Mouse (Mus musculus): ENCODE results near the gene Plekhj1. TPM values are rescaled to one million over a fixed set of nuclear protein-coding genes. Genes with fewer than 3 reads are reported as not detected.

Plekhj1 gene
- polyA plus RNA-seq, 1 experiment from 2014 or later: 184 TPM

- Histone ChIP-seq H3K4me3 (no peak overlapping the region), H3K9me3 (replicated peaks) (no peaks in the 10 kb centered on the region), H3K4me1 (0 out of 2 replicates have a peak, but pooled peaks cover 5% of the 10 kb centered on the region), H3K36me3 (peaks cover 100% of the 10 kb centered on the region), H3K27me3 (ENCODE audit: low read depth, poor library complexity, severe bottlenecking) (no peaks in the 10 kb centered on the region), H3K27ac (replicated peaks) (no peak overlapping the region)
- 97% methylated on average over 5 of the region's 5 CpGs for WGBS
- no peak for DNase-seq (ENCODE audit: low spot score)
Measured at GRCm38 (mm10) chr10:80777123-80777522, 21.3 kb downstream of the Plekhj1 start.

GRCm38 (mm10) chr10:80776358-80776869 is 22.0 kb downstream of the Plekhj1 start:
- peaks cover 100% of the 10 kb centered on the region for H3K36me3 ChIP-seq
- 0 out of 2 replicates have a peak, but pooled peaks cover 5% of the 10 kb centered on the region for H3K4me1 ChIP-seq
- DNase-seq (ENCODE audit: low spot score): no peak
- no peak overlapping the region for H3K27ac ChIP-seq (replicated peaks)
- H3K4me3 ChIP-seq: no peak overlapping the region
- no peaks in the 10 kb centered on the region for H3K9me3 ChIP-seq (replicated peaks)
- WGBS: 88% methylated on average over 6 of the region's 6 CpGs
- no peaks in the 10 kb centered on the region for H3K27me3 ChIP-seq (ENCODE audit: low read depth, poor library complexity, severe bottlenecking)

GRCm38 (mm10) chr10:80775731-80776130 is 22.7 kb downstream of the Plekhj1 start:
- Histone ChIP-seq H3K4me1 (0 out of 2 replicates have a peak, but pooled peaks cover 5% of the 10 kb centered on the region), H3K36me3 (peaks cover 100% of the 10 kb centered on the region), H3K27me3 (ENCODE audit: low read depth, poor library complexity, severe bottlenecking) (no peaks in the 10 kb centered on the region), H3K9me3 (replicated peaks) (no peaks in the 10 kb centered on the region), H3K4me3 (no peak overlapping the region), H3K27ac (replicated peaks) (no peak overlapping the region)
- no peak for DNase-seq (ENCODE audit: low spot score)
- 93% methylated on average over 4 of the region's 4 CpGs for WGBS

- Histone ChIP-seq H3K9me3 (replicated peaks) (no peaks in the 10 kb centered on the region), H3K4me3 (no peak overlapping the region), H3K27me3 (ENCODE audit: low read depth, poor library complexity, severe bottlenecking) (no peaks in the 10 kb centered on the region), H3K27ac (replicated peaks) (no peak overlapping the region), H3K4me1 (0 out of 2 replicates have a peak, but pooled peaks cover 5% of the 10 kb centered on the region), H3K36me3 (peaks cover 100% of the 10 kb centered on the region)
- 93% methylated on average over 4 of the region's 4 CpGs for WGBS
- no peak for DNase-seq (ENCODE audit: low spot score)
Measured at GRCm38 (mm10) chr10:80774981-80775380, 23.4 kb downstream of the Plekhj1 start.

GRCm38 (mm10) chr10:80774549-80774948 is 23.9 kb downstream of the Plekhj1 start:
- Histone ChIP-seq H3K27me3 (ENCODE audit: low read depth, poor library complexity, severe bottlenecking) (no peaks in the 10 kb centered on the region), H3K9me3 (replicated peaks) (no peaks in the 10 kb centered on the region), H3K4me1 (0 out of 2 replicates have a peak, but pooled peaks cover 5% of the 10 kb centered on the region), H3K4me3 (no peak overlapping the region), H3K36me3 (peaks cover 100% of the 10 kb centered on the region), H3K27ac (replicated peaks) (no peak overlapping the region; the same call in 1 of the 2 replicates)
- DNase-seq (ENCODE audit: low spot score): peak; percentile 68
- WGBS: 74% methylated on average over 2 of the region's 2 CpGs

GRCm38 (mm10) chr10:80773816-80774215 is 24.6 kb downstream of the Plekhj1 start:
- no peak for DNase-seq (ENCODE audit: low spot score)
- H3K36me3 ChIP-seq: peaks cover 100% of the 10 kb centered on the region

GRCm38 (mm10) chr10:80768365-80768764 is 30.1 kb downstream of the Plekhj1 start:
- Histone ChIP-seq H3K27ac (replicated peaks) (no peak overlapping the region), H3K36me3 (peaks cover 95% of the 10 kb centered on the region), H3K9me3 (replicated peaks) (no peaks in the 10 kb centered on the region), H3K4me3 (no peak overlapping the region), H3K27me3 (ENCODE audit: low read depth, poor library complexity, severe bottlenecking) (no peaks in the 10 kb centered on the region), H3K4me1 (no peaks in the 10 kb centered on the region; the same call in 1 of the 2 replicates)
- no peak for DNase-seq (ENCODE audit: low spot score)
- WGBS: 93% methylated on average over 6 of the region's 6 CpGs

More at GRCm38 (mm10) chr10:80773816-80774215, 24.6 kb downstream of the Plekhj1 start:
- no peak overlapping the region for H3K4me3 ChIP-seq
- H3K27ac ChIP-seq (replicated peaks): no peak overlapping the region
- no peaks in the 10 kb centered on the region for H3K27me3 ChIP-seq (ENCODE audit: low read depth, poor library complexity, severe bottlenecking)
- no peaks in the 10 kb centered on the region for H3K9me3 ChIP-seq (replicated peaks)
- 87% methylated on average over 5 of the region's 5 CpGs for WGBS
- 0 out of 2 replicates have a peak, but pooled peaks cover 5% of the 10 kb centered on the region for H3K4me1 ChIP-seq

GRCm38 (mm10) chr10:80766161-80766815 is 32.1 kb downstream of the Plekhj1 start:
- Histone ChIP-seq H3K36me3 (peaks cover 75% of the 10 kb centered on the region), H3K4me3 (no peak overlapping the region), H3K4me1 (peaks cover 5% of the 10 kb centered on the region), H3K27me3 (ENCODE audit: low read depth, poor library complexity, severe bottlenecking) (no peaks in the 10 kb centered on the region), H3K27ac (replicated peaks) (no peak overlapping the region), H3K9me3 (replicated peaks) (no peaks in the 10 kb centered on the region)
- no peak for DNase-seq (ENCODE audit: low spot score)
- 83% methylated on average over 10 of the region's 10 CpGs for WGBS

- Histone ChIP-seq H3K27me3 (ENCODE audit: low read depth, poor library complexity, severe bottlenecking) (no peaks in the 10 kb centered on the region), H3K36me3 (peaks cover 69% of the 10 kb centered on the region), H3K27ac (replicated peaks) (no peak overlapping the region), H3K4me1 (peaks cover 6% of the 10 kb centered on the region), H3K9me3 (replicated peaks) (no peaks in the 10 kb centered on the region), H3K4me3 (no peak overlapping the region)
- no peak for DNase-seq (ENCODE audit: low spot score)
- WGBS: 84% methylated on average over 2 of the region's 2 CpGs
Measured at GRCm38 (mm10) chr10:80765746-80766145, 32.7 kb downstream of the Plekhj1 start.

GRCm38 (mm10) chr10:80763502-80763901 is 34.9 kb downstream of the Plekhj1 start:
- Histone ChIP-seq H3K36me3 (peaks cover 47% of the 10 kb centered on the region), H3K4me1 (peaks cover 15% of the 10 kb centered on the region), H3K27me3 (ENCODE audit: low read depth, poor library complexity, severe bottlenecking) (no peaks in the 10 kb centered on the region), H3K9me3 (replicated peaks) (no peaks in the 10 kb centered on the region), H3K4me3 (no peak overlapping the region), H3K27ac (replicated peaks) (no peak overlapping the region)
- no peak for DNase-seq (ENCODE audit: low spot score)
- 91% methylated on average over 2 of the region's 2 CpGs for WGBS

- Histone ChIP-seq H3K9me3 (replicated peaks) (no peaks in the 10 kb centered on the region), H3K36me3 (peaks cover 31% of the 10 kb centered on the region), H3K4me3 (no peak overlapping the region), H3K27ac (replicated peaks) (0 out of 2 replicates have a peak overlapping the region, but pooled peaks have one; percentile 28), H3K27me3 (ENCODE audit: low read depth, poor library complexity, severe bottlenecking) (no peaks in the 10 kb centered on the region), H3K4me1 (peaks cover 32% of the 10 kb centered on the region)
- WGBS: 76% methylated on average over 3 of the region's 3 CpGs
- no peak for DNase-seq (ENCODE audit: low spot score)
Measured at GRCm38 (mm10) chr10:80761821-80762220, 36.6 kb downstream of the Plekhj1 start.

GRCm38 (mm10) chr10:80760596-80761524 is 37.6 kb downstream of the Plekhj1 start:
- DNase-seq (ENCODE audit: low spot score): no peak
- Histone ChIP-seq H3K27ac (replicated peaks) (no peak overlapping the region), H3K4me1 (peaks cover 42% of the 10 kb centered on the region), H3K9me3 (replicated peaks) (no peaks in the 10 kb centered on the region), H3K4me3 (no peak overlapping the region), H3K36me3 (peaks cover 22% of the 10 kb centered on the region), H3K27me3 (ENCODE audit: low read depth, poor library complexity, severe bottlenecking) (no peaks in the 10 kb centered on the region)
- WGBS: 86% methylated on average over 4 of the region's 4 CpGs

All from midbrain, embryonic 10.5 days (tissue).